Mouse (Mus musculus) layer of hippocampus, postnatal 25 days (tissue): ENCODE data around the gene Prkcd. TPM values are rescaled to one million over a fixed set of nuclear protein-coding genes. Genes with fewer than 3 reads are reported as not detected.
A peak's percentile ranks its signal among the peaks of the same experiment; 100 is the strongest.

Source experiments
- DNase-seq, 2 experiments: peaks; one replicate each; pipeline ENCODE4 v3.0.0; 2022; ENCODE audit warnings: mixed read lengths in 2 of 2, low spot score in 1 of 2; ENCODE audit errors: extremely low spot score in 1 of 2
- total RNA-seq, 2 experiments: library from RNA; stranded (reverse); gene quantifications; 2 replicates each; pipeline ENCODE4 v1.2.3; 2021

Prkcd gene
- total RNA-seq, 2 experiments from 2014 or later: 27.3 to 30.6 TPM

DNA sequence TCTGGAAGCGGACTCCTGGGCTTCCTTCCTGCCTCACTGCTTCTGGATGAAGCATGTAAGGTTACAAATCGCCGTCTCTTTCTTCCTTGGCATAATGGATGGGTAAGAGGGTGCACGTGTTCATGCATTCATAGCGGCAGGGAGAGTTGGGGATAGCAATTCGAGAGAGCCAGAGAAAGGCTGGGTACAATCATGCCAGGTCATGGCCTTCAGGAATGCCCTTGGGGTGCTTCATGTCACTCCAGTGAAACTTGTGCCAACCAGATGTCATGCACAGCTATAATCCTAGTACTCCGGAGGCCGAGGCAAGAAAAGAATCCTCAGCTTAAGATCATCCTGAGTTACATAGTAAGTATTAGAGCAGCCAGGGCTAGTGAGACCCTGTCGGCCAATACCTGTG is 10.5 kb upstream of the Prkcd start:
- no peak for DNase-seq

GRCm38 (mm10) chr14:30635219-30635910 is 9.4 kb upstream of the Prkcd start:
- no peak for DNase-seq

- DNase-seq: no peak
Measured at GRCm38 (mm10) chr14:30634418-30634817, 8.4 kb upstream of the Prkcd start.

GRCm38 (mm10) chr14:30633708-30634107 is 7.7 kb upstream of the Prkcd start:
- DNase-seq: no peak

DNA sequence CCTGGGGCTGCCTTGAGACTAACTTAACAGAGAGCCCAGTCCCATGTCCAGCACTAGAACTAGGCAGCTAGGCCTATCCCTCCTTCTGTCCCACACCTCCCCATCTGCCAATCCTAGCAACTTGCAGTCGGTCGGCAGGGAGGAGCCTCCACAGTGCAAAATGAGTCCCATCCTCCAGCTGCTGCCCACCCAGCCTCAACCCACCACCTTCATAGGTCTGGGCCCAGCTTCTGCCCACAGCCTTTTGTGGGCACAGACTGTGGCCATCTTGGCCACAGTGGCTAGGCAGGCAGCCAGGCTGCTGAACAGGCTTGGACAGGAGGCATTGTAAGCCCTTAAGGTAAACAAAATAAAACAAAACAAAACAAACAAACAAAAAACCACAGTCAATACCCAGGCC is 5.8 kb upstream of the Prkcd start:
- no peak for DNase-seq

GRCm38 (mm10) chr14:30630811-30631576 is 5.0 kb upstream of the Prkcd start:
- DNase-seq: no peak

- no peak for DNase-seq
Measured at GRCm38 (mm10) chr14:30629839-30630238, 3.8 kb upstream of the Prkcd start.

DNA sequence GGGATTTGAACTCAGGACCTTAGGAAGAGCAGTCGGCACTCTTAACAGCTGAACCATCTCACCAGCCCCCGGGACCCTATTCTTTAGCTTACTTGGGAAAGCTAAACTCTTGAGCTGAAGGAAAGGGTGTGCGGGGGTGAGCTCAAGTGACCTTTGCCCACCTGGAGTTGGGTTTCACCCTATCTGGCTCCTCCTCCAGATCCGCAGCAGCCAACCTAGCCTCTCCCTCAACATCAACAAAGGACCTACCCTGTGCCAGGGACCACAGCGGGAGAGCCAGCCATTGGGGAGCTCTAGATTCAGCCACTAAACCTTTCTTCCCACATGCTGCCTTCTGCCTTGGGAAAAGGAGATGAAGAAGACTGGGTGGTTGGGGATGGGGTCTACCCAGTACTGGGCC is 2.2 kb upstream of the Prkcd start:
- DNase-seq: no peak

- DNase-seq: no peak
Measured at GRCm38 (mm10) chr14:30626756-30627742, 1.0 kb upstream of the Prkcd start.

GRCm38 (mm10) chr14:30625131-30625807 is 741 bp downstream of the Prkcd start:
- DNase-seq: no peak

DNA sequence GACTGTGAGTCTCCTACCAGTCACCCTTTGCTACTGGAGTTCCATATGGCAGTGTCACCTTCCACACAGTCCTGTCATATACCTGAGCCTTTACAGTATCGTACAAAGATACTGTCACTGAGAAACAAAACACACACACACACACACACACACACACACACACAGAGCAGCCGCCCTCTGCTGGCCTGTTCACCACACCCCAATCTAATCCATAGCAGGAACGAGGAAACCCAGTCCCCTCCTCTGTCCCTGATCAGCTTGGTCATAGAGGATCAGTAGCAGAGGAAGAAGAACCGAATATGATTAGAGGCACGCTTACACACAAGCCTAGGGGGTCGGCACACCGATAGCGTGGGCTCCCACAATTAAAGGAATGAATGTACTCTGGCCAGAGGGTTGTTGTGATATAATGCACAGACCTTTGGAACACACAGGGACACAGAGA is 1.7 kb downstream of the Prkcd start:
- no peak for DNase-seq

DNA sequence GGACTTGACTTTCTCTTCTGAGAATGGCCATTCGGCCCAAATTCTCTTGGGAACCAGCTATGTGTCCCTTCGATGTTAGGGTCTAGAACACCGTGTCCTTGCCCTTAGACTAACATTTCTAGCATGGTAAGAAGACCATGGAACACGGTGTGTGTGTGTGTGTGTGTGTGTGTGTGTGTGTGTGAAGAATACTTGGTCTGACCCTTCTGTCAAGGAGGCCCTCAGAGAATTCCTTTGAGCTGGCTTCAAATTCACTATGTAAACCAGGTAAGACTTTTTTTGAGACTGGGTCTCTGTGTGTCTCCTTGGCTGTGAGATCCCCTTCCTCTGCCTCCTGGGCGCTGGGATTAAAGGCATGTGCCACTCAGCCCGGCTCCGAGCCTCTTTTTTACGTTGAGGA is 3.5 kb downstream of the Prkcd start:
- DNase-seq: no peak

GRCm38 (mm10) chr14:30622130-30622529 is 3.9 kb downstream of the Prkcd start:
- no peak for DNase-seq

DNA sequence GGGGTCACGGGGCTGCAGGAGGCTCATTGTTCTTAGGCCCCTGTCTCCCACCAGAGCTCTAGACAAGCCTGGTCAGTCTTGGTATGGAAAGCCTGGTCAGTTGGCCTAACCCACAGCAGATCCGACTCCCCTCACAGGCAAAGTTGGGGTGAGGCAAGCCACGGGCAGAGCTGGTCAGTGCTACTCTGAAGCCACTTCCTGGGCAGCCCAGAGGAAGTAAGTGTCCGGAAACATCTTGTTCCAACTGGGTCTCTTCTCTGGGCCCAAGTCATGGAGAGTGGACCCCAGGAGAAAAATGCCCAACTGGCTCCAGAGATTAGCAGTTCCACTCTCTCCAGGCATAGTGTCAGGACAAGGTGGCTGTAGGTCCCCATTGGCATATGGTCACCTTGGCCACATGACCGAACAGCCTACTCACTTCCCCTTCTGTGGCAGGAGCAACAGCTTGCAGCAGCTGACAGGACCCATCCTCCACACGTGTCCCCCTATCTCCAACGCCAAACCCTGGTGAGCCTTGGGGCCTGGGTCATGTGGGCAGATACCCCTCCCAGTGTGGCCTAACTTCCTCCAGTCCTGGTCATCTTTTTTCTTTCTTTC is 5.9 kb downstream of the Prkcd start:
- DNase-seq: no peak

DNA sequence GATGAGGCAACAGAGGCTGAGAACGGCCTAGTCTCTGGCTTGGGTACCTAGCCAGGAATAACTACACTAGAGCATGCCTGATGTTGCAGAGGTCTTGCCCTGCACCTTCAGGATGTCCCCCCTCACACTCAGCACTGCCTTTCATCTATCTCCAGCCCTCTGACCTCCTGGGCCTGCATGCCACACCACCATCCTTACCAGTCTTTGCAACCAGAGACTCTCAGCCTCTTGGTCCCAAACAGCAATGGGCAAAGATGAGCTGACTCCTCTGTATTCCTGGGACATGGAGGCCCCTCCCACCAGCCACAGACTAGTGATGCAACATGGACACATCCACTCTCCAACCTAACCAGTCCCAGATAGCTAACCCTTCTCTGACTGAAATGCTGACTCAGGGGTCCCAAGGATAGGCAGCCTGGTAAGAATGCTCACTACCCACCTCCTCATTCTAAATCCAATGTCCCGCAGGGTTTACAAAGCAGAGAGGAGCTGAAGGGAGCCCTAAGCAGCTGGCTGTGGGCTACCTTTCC is 7.2 kb downstream of the Prkcd start:
- DNase-seq: no peak

- DNase-seq: no peak
Measured at GRCm38 (mm10) chr14:30616751-30617150, 9.3 kb downstream of the Prkcd start.

- DNase-seq: no peak
Measured at GRCm38 (mm10) chr14:30612962-30613715, 12.9 kb downstream of the Prkcd start.

- DNase-seq: peak; percentile 62 to 91
Measured at GRCm38 (mm10) chr14:30612523-30612922, 13.5 kb downstream of the Prkcd start.

- DNase-seq: no peak
Measured at GRCm38 (mm10) chr14:30610940-30611339, 15.1 kb downstream of the Prkcd start.
